Mouse (Mus musculus) intestine, embryonic 16.5 days (tissue): ENCODE measurements around the gene Tmem45b. TPM values are rescaled to one million over a fixed set of nuclear protein-coding genes. Genes with fewer than 3 reads are reported as not detected.
A peak's percentile ranks its signal among the peaks of the same experiment; 100 is the strongest.

Source experiments
- ATAC-seq: fragments of 200-750 bp; cut with Nextera tagmentation; 2 replicates; pipeline ENCODE4 v1.8.0; 2017; ENCODE audit warnings: moderate TSS enrichment, moderate library complexity
- H3K27ac ChIP-seq: fragments of 300-500 bp; sonication (generic); 2 replicates; pipeline ENCODE4 v1.5.1; 2014; ENCODE audit warnings: mild to moderate bottlenecking, low read length
- H3K27me3 ChIP-seq: fragments of 300-500 bp; sonication (generic); replicated peaks from 2 replicates; pipeline ENCODE4 v1.6.1; 2014; ENCODE audit warnings: low read length, control low read depth, mixed read lengths; ENCODE audit not compliant: control insufficient read depth, insufficient read depth
- H3K36me3 ChIP-seq: fragments of 300-500 bp; sonication (generic); 2 replicates; pipeline ENCODE4 v1.6.1; 2014; ENCODE audit warnings: low read length, control low read depth; ENCODE audit not compliant: control insufficient read depth, insufficient read depth
- H3K4me1 ChIP-seq: fragments of 300-500 bp; sonication (generic); 2 replicates; pipeline ENCODE4 v1.6.1; 2014; ENCODE audit warnings: low read length, control low read depth, mixed read lengths; ENCODE audit not compliant: control insufficient read depth, insufficient read depth
- H3K4me2 ChIP-seq: fragments of 300-500 bp; sonication (generic); 2 replicates; pipeline ENCODE4 v1.6.1; 2014; ENCODE audit warnings: low read depth, low read length, control low read depth
- H3K4me3 ChIP-seq: fragments of 300-500 bp; sonication (generic); 2 replicates; pipeline ENCODE4 v1.5.1; 2014; ENCODE audit warnings: mild to moderate bottlenecking, low read length
- H3K9ac ChIP-seq: fragments of 300-500 bp; sonication (generic); 2 replicates; pipeline ENCODE4 v1.6.1; 2014; ENCODE audit warnings: low read depth, low read length
- H3K9me3 ChIP-seq: fragments of 300-500 bp; sonication (generic); 2 replicates; pipeline ENCODE4 v1.6.1; 2016; ENCODE audit warnings: low read length, control low read depth; ENCODE audit not compliant: control insufficient read depth
- WGBS: fragments of 180-500 bp; shearing (Covaris S2); extraction: QIAGEN DNeasy Blood & Tissue Kit; methylation state at CpG from one replicate; pipeline ENCODE4 v1.1.7; 2014; 5-methylcytosine and 5-hydroxymethylcytosine counted together
- polyA plus RNA-seq: library from polyadenylated mRNA; unstranded; fragments of >200 nt; fragmentation: Nextera tagmentation; extraction: Ambion mirVana; gene quantifications from 2 replicates; pipeline ENCODE4 v1.2.1, GENCODE M21; 2015

Gene Tmem45b
- polyA plus RNA-seq, 1 experiment from 2014 or later, result 123 TPM

GRCm38 (mm10) chr9:31440366-31440765 is 23.9 kb downstream of the Tmem45b start:
- no peak overlapping the region for H3K4me3 ChIP-seq
- H3K9ac ChIP-seq, result no peak overlapping the region
- no peaks in the 10 kb centered on the region for H3K4me1 ChIP-seq
- no peaks in the 10 kb centered on the region for H3K27me3 ChIP-seq
- H3K9me3 ChIP-seq, result no peaks in the 10 kb centered on the region
- ATAC-seq, result no peak
- no peak overlapping the region for H3K27ac ChIP-seq
- H3K36me3 ChIP-seq, result no peaks in the 10 kb centered on the region
- WGBS, result 91% methylated on average over 5 of the region's 5 CpGs
- H3K4me2 ChIP-seq, result no peak overlapping the region

GRCm38 (mm10) chr9:31439341-31439740 is 24.9 kb downstream of the Tmem45b start:
- no peaks in the 10 kb centered on the region for H3K27me3 ChIP-seq
- no peak overlapping the region for H3K4me2 ChIP-seq
- 80% methylated on average over 6 of the region's 6 CpGs for WGBS
- no peak overlapping the region for H3K27ac ChIP-seq
- H3K9ac ChIP-seq, result no peak overlapping the region
- no peaks in the 10 kb centered on the region for H3K4me1 ChIP-seq
- H3K4me3 ChIP-seq, result no peak overlapping the region
- H3K36me3 ChIP-seq, result no peaks in the 10 kb centered on the region
- ATAC-seq, result no peak
- H3K9me3 ChIP-seq, result no peaks in the 10 kb centered on the region

- Histone ChIP-seq H3K4me3 (no peak overlapping the region), H3K9ac (no peak overlapping the region), H3K27ac (peak overlapping the region; percentile 59), H3K27me3 (no peaks in the 10 kb centered on the region), H3K9me3 (no peaks in the 10 kb centered on the region), H3K4me2 (no peak overlapping the region), H3K4me1 (no peaks in the 10 kb centered on the region), H3K36me3 (no peaks in the 10 kb centered on the region)
- WGBS, result 60% methylated on average over 5 of the region's 5 CpGs
- no peak for ATAC-seq
Observed at GRCm38 (mm10) chr9:31438834-31439233, 25.4 kb downstream of the Tmem45b start.

- H3K4me1 ChIP-seq, result no peaks in the 10 kb centered on the region
- 56% methylated on average over 7 of the region's 7 CpGs for WGBS
- H3K9me3 ChIP-seq, result no peaks in the 10 kb centered on the region
- ATAC-seq, result peak; percentile 99
- H3K4me2 ChIP-seq, result no peak overlapping the region
- H3K27ac ChIP-seq, result peak overlapping the region; percentile 75; the same call in 1 of the 2 replicates
- no peak overlapping the region for H3K4me3 ChIP-seq
- H3K9ac ChIP-seq, result no peak overlapping the region
- H3K36me3 ChIP-seq, result no peaks in the 10 kb centered on the region
- H3K27me3 ChIP-seq, result no peaks in the 10 kb centered on the region
Observed at GRCm38 (mm10) chr9:31437861-31438260, 26.4 kb downstream of the Tmem45b start.

GRCm38 (mm10) chr9:31435415-31435814 is 28.8 kb downstream of the Tmem45b start:
- Histone ChIP-seq H3K4me2 (no peak overlapping the region), H3K36me3 (no peaks in the 10 kb centered on the region), H3K9me3 (no peaks in the 10 kb centered on the region), H3K4me3 (no peak overlapping the region), H3K9ac (no peak overlapping the region), H3K4me1 (peaks cover 8% of the 10 kb centered on the region; the same call in 1 of the 2 replicates), H3K27me3 (no peaks in the 10 kb centered on the region), H3K27ac (peak overlapping the region; percentile 58)
- ATAC-seq, result no peak
- WGBS, result 79% methylated on average over 8 of the region's 8 CpGs

GRCm38 (mm10) chr9:31433431-31433830 is 30.8 kb downstream of the Tmem45b start:
- ATAC-seq, result no peak
- H3K27ac ChIP-seq, result no peak overlapping the region
- WGBS, result 77% methylated on average over 3 of the region's 3 CpGs
- H3K4me2 ChIP-seq, result no peak overlapping the region
- H3K4me3 ChIP-seq, result no peak overlapping the region
- no peaks in the 10 kb centered on the region for H3K9me3 ChIP-seq
- no peak overlapping the region for H3K9ac ChIP-seq
- peaks cover 8% of the 10 kb centered on the region; the same call in 1 of the 2 replicates for H3K4me1 ChIP-seq
- H3K27me3 ChIP-seq, result no peaks in the 10 kb centered on the region
- H3K36me3 ChIP-seq, result no peaks in the 10 kb centered on the region

- ATAC-seq, result 0 out of 2 replicates have a peak, but pooled peaks have one; percentile 41
- Histone ChIP-seq H3K27me3 (no peaks in the 10 kb centered on the region), H3K4me2 (no peak overlapping the region), H3K36me3 (no peaks in the 10 kb centered on the region), H3K9ac (no peak overlapping the region), H3K27ac (no peak overlapping the region), H3K4me3 (no peak overlapping the region), H3K4me1 (peaks cover 8% of the 10 kb centered on the region; the same call in 1 of the 2 replicates), H3K9me3 (no peaks in the 10 kb centered on the region)
- 77% methylated on average over 7 of the region's 7 CpGs for WGBS
Observed at GRCm38 (mm10) chr9:31432336-31432975, 31.8 kb downstream of the Tmem45b start.

GRCm38 (mm10) chr9:31431751-31432150 is 32.5 kb downstream of the Tmem45b start:
- Histone ChIP-seq H3K4me2 (no peak overlapping the region), H3K9me3 (no peaks in the 10 kb centered on the region), H3K36me3 (no peaks in the 10 kb centered on the region), H3K27ac (no peak overlapping the region), H3K4me3 (no peak overlapping the region), H3K9ac (no peak overlapping the region), H3K27me3 (no peaks in the 10 kb centered on the region), H3K4me1 (peaks cover 8% of the 10 kb centered on the region; the same call in 1 of the 2 replicates)
- ATAC-seq, result no peak
- WGBS, result 78% methylated on average over 5 of the region's 5 CpGs

GRCm38 (mm10) chr9:31430011-31430410 is 34.3 kb downstream of the Tmem45b start:
- Histone ChIP-seq H3K4me3 (no peak overlapping the region), H3K4me1 (peaks cover 8% of the 10 kb centered on the region; the same call in 1 of the 2 replicates), H3K9ac (no peak overlapping the region), H3K4me2 (no peak overlapping the region), H3K27ac (no peak overlapping the region), H3K9me3 (no peaks in the 10 kb centered on the region), H3K27me3 (no peaks in the 10 kb centered on the region), H3K36me3 (peaks cover 2% of the 10 kb centered on the region; the same call in 1 of the 2 replicates)
- 70% methylated on average over 9 of the region's 9 CpGs for WGBS
- ATAC-seq, result no peak
